Mouse (Mus musculus): ENCODE results near the gene Wdr45b. TPM values are rescaled to one million over a fixed set of nuclear protein-coding genes. Genes with fewer than 3 reads are reported as not detected.

The Wdr45b gene
- polyA plus RNA-seq, 1 experiment from 2014 or later = 107 TPM

- 94% methylated on average over 5 of the region's 5 CpGs for WGBS
- Histone ChIP-seq H3K9ac (replicated peaks; ENCODE audit: low read length) (no peak overlapping the region), H3K4me2 (replicated peaks; ENCODE audit: low read depth, low read length) (no peak overlapping the region), H3K4me1 (ENCODE audit: insufficient read depth, low read length) (no peaks in the 10 kb centered on the region), H3K4me3 (ENCODE audit: low read length) (no peak overlapping the region), H3K9me3 (ENCODE audit: low read length) (no peaks in the 10 kb centered on the region), H3K36me3 (ENCODE audit: insufficient read depth, low read length) (peaks cover 57% of the 10 kb centered on the region), H3K27me3 (ENCODE audit: insufficient read depth, low read length) (no peaks in the 10 kb centered on the region), H3K27ac (ENCODE audit: low read length) (no peak overlapping the region)
- ATAC-seq (ENCODE audit: low FRiP score, low TSS enrichment) = no peak
Observed at GRCm38 (mm10) chr11:121294771-121295170, 59.5 kb downstream of the Wdr45b start.

- Histone ChIP-seq H3K4me3 (ENCODE audit: low read length) (no peak overlapping the region), H3K36me3 (ENCODE audit: insufficient read depth, low read length) (peaks cover 55% of the 10 kb centered on the region), H3K4me2 (replicated peaks; ENCODE audit: low read depth, low read length) (no peak overlapping the region), H3K9me3 (ENCODE audit: low read length) (no peaks in the 10 kb centered on the region), H3K27me3 (ENCODE audit: insufficient read depth, low read length) (no peaks in the 10 kb centered on the region), H3K4me1 (ENCODE audit: insufficient read depth, low read length) (no peaks in the 10 kb centered on the region), H3K27ac (ENCODE audit: low read length) (no peak overlapping the region), H3K9ac (replicated peaks; ENCODE audit: low read length) (no peak overlapping the region)
- 94% methylated on average over 3 of the region's 3 CpGs for WGBS
- ATAC-seq (ENCODE audit: low FRiP score, low TSS enrichment) = no peak
Observed at GRCm38 (mm10) chr11:121289859-121290258, 64.4 kb downstream of the Wdr45b start.

GRCm38 (mm10) chr11:121282911-121283310 lies 71.3 kb downstream of the Wdr45b start:
- 71% methylated on average over 6 of the region's 6 CpGs for WGBS
- Histone ChIP-seq H3K36me3 (ENCODE audit: insufficient read depth, low read length) (peaks cover 15% of the 10 kb centered on the region), H3K4me1 (ENCODE audit: insufficient read depth, low read length) (no peaks in the 10 kb centered on the region), H3K4me3 (ENCODE audit: low read length) (no peak overlapping the region), H3K27me3 (ENCODE audit: insufficient read depth, low read length) (no peaks in the 10 kb centered on the region), H3K9me3 (ENCODE audit: low read length) (no peaks in the 10 kb centered on the region), H3K27ac (ENCODE audit: low read length) (no peak overlapping the region), H3K9ac (replicated peaks; ENCODE audit: low read length) (no peak overlapping the region), H3K4me2 (replicated peaks; ENCODE audit: low read depth, low read length) (no peak overlapping the region)
- ATAC-seq (ENCODE audit: low FRiP score, low TSS enrichment) = no peak

- no peaks in the 10 kb centered on the region for H3K9me3 ChIP-seq (ENCODE audit: low read length)
- H3K9ac ChIP-seq (replicated peaks; ENCODE audit: low read length) = no peak overlapping the region
- WGBS = 90% methylated on average over 3 of the region's 3 CpGs
- no peaks in the 10 kb centered on the region for H3K36me3 ChIP-seq (ENCODE audit: insufficient read depth, low read length)
- H3K4me3 ChIP-seq (ENCODE audit: low read length) = no peak overlapping the region
- H3K27me3 ChIP-seq (ENCODE audit: insufficient read depth, low read length) = no peaks in the 10 kb centered on the region
- ATAC-seq (ENCODE audit: low FRiP score, low TSS enrichment) = no peak
- H3K4me1 ChIP-seq (ENCODE audit: insufficient read depth, low read length) = 0 out of 2 replicates have a peak, but pooled peaks cover 2% of the 10 kb centered on the region
- no peak overlapping the region for H3K4me2 ChIP-seq (replicated peaks; ENCODE audit: low read depth, low read length)
- no peak overlapping the region for H3K27ac ChIP-seq (ENCODE audit: low read length)
Observed at GRCm38 (mm10) chr11:121278011-121278410, 76.2 kb downstream of the Wdr45b start.

- no peaks in the 10 kb centered on the region for H3K9me3 ChIP-seq (ENCODE audit: low read length)
- no peak overlapping the region for H3K4me3 ChIP-seq (ENCODE audit: low read length)
- H3K4me1 ChIP-seq (ENCODE audit: insufficient read depth, low read length) = 0 out of 2 replicates have a peak, but pooled peaks cover 2% of the 10 kb centered on the region
- no peak overlapping the region for H3K9ac ChIP-seq (replicated peaks; ENCODE audit: low read length)
- 94% methylated on average over 8 of the region's 8 CpGs for WGBS
- no peak overlapping the region for H3K27ac ChIP-seq (ENCODE audit: low read length)
- no peaks in the 10 kb centered on the region for H3K27me3 ChIP-seq (ENCODE audit: insufficient read depth, low read length)
- no peaks in the 10 kb centered on the region for H3K36me3 ChIP-seq (ENCODE audit: insufficient read depth, low read length)
- H3K4me2 ChIP-seq (replicated peaks; ENCODE audit: low read depth, low read length) = no peak overlapping the region
- ATAC-seq (ENCODE audit: low FRiP score, low TSS enrichment) = no peak
Observed at GRCm38 (mm10) chr11:121277516-121277915, 76.7 kb downstream of the Wdr45b start.

Small RNA genes within 50 kb of the gene (microRNA-seq; reads per million reads assigned to microRNA genes)
- gene Mir7236 = not detected

Other genes with a start within 250 kb of the Wdr45b start
- gene Tex19.2, start 235.8 kb downstream of the Wdr45b start, polyA plus RNA-seq (2015; fragmentation: Nextera tagmentation; extraction: Ambion mirVana) = not detected in 2 replicates
- gene Tex19.1, start 208.3 kb downstream of the Wdr45b start, polyA plus RNA-seq (2015; fragmentation: Nextera tagmentation; extraction: Ambion mirVana) = 0.10 and 0.20 TPM in 2 replicates
- gene Uts2r, start 194.2 kb downstream of the Wdr45b start, polyA plus RNA-seq (2015; fragmentation: Nextera tagmentation; extraction: Ambion mirVana) = 0.09 TPM in 1 of 2 replicates, not detected in the other
- gene Hexdc, start 150.0 kb downstream of the Wdr45b start, polyA plus RNA-seq (2015; fragmentation: Nextera tagmentation; extraction: Ambion mirVana) = 11.3 and 11.8 TPM in 2 replicates
- 30.8 and 39.7 TPM in 2 replicates for gene Ogfod3, start 149.7 kb downstream of the Wdr45b start, polyA plus RNA-seq (2015; fragmentation: Nextera tagmentation; extraction: Ambion mirVana)
- gene Cybc1, start 125.1 kb downstream of the Wdr45b start, polyA plus RNA-seq (2015; fragmentation: Nextera tagmentation; extraction: Ambion mirVana) = 40.4 and 41.0 TPM in 2 replicates
- 70.9 and 76.0 TPM in 2 replicates for gene Narf, start 117.2 kb downstream of the Wdr45b start, polyA plus RNA-seq (2015; fragmentation: Nextera tagmentation; extraction: Ambion mirVana)
- gene Foxk2, start 94.5 kb downstream of the Wdr45b start, polyA plus RNA-seq (2015; fragmentation: Nextera tagmentation; extraction: Ambion mirVana) = 7.1 and 8.8 TPM in 2 replicates
- 5.6 and 5.7 TPM in 2 replicates for gene Rab40b, start 33.8 kb upstream of the Wdr45b start, polyA plus RNA-seq (2015; fragmentation: Nextera tagmentation; extraction: Ambion mirVana)
- 8.9 and 11.5 TPM in 2 replicates for gene Fn3krp, start 67.0 kb upstream of the Wdr45b start, polyA plus RNA-seq (2015; fragmentation: Nextera tagmentation; extraction: Ambion mirVana)
- gene Fn3k, start 80.5 kb upstream of the Wdr45b start, polyA plus RNA-seq (2015; fragmentation: Nextera tagmentation; extraction: Ambion mirVana) = 2.4 and 3.6 TPM in 2 replicates
- gene Tbcd, start 97.5 kb upstream of the Wdr45b start, polyA plus RNA-seq (2015; fragmentation: Nextera tagmentation; extraction: Ambion mirVana) = 40.6 and 40.8 TPM in 2 replicates
- gene Zfp750, start 164.9 kb upstream of the Wdr45b start, polyA plus RNA-seq (2015; fragmentation: Nextera tagmentation; extraction: Ambion mirVana) = 0.77 and 0.90 TPM in 2 replicates